Mouse (Mus musculus) left cerebral cortex, adult 8-10 months (tissue): ENCODE results near the gene Cyb5rl. TPM values are rescaled to one million over a fixed set of nuclear protein-coding genes. Genes with fewer than 3 reads are reported as not detected.
"Not testable (repeated sequence)": the region's sequence is repeated elsewhere in the genome, so short reads cannot be mapped to it uniquely, and the experiment has no call there.

Source experiments
- DNase-seq, 2 experiments: peaks; one replicate each; pipeline ENCODE4 v3.0.0; 2022; ENCODE audit warnings: low spot score in 2 of 2
- total RNA-seq, 4 experiments: library from RNA; stranded (reverse); gene quantifications; 2 replicates each; pipeline ENCODE4 v1.2.4; 2022

Cyb5rl gene
- total RNA-seq, 4 experiments from 2014 or later, result 5.8 to 9.8 (median 7.2) TPM

GRCm38 (mm10) chr4:107109181-107109580, 42.4 kb downstream of the Cyb5rl start:
- not testable (repeated sequence) for DNase-seq

DNA sequence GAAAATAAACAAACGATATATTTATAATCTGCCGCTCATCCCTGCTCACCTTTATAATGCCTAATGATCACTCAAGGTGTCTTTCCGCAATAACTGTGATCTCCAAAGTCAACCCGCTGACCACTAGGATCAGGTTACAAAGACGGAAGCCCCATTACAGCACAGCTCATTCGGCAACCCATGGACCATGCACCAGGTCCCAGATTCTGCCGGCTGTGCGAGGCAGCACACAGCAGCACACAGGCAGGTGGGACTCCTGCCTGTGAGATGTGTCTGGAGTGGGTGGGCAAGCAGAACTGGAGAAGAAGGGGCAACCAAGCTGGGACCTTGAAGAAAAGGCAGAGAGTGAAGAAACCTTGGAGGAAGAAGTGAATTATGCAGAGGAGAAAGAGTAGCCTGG, 47.5 kb downstream of the Cyb5rl start:
- DNase-seq, result no peak

- DNase-seq, result no peak
These were observed 51.1 kb downstream of the Cyb5rl start for GRCm38 (mm10) chr4:107117741-107118385.

DNA sequence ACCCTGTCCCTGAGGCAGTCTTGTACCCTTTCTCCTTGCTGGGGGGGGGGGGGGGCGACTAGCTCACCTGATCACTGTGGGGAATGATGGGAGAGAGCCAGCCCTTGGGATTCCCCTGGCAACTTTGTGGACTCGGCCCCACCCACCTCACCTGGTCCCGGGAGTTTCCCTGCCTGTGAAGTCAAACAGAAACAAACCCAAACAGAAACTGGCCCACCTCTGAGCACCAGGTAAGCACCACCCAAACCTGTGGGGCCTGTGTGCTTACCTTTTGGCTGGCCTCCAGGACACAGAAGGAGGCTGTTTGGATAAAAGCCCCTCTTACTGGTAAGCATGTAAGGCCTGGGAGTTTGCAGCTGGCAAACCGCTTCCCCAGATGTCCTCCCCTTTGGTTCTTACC, 52.3 kb downstream of the Cyb5rl start:
- DNase-seq, result no peak

GRCm38 (mm10) chr4:107120676-107121075, 53.9 kb downstream of the Cyb5rl start:
- DNase-seq, result no peak

- no peak for DNase-seq
These were observed 54.6 kb downstream of the Cyb5rl start for GRCm38 (mm10) chr4:107121165-107121943.

- peak in 1 of 2 experiments; percentile 50 for DNase-seq
These were observed 57.6 kb downstream of the Cyb5rl start for GRCm38 (mm10) chr4:107124376-107124775.

DNA sequence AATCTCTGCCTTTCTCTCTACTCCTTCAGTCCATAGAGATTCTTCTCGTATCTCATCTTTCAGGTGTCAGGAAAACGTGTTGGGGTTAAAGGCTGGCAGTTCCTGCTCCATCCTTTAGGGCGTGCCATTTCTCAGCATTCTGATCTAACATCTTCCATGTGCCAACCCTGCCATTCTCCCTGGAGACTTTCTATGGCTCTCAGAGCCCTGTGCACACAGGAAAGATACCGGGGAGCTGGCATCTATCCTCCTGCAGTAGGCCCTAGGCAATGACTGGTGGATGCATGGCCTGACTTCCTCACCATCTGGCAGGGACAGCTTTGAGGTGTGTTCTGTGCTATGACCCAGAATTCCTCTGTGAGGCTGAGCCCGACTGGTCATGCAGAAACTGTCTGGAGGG, 58.3 kb downstream of the Cyb5rl start:
- DNase-seq, result no peak

GRCm38 (mm10) chr4:107126389-107126788, 59.6 kb downstream of the Cyb5rl start:
- no peak for DNase-seq

DNA sequence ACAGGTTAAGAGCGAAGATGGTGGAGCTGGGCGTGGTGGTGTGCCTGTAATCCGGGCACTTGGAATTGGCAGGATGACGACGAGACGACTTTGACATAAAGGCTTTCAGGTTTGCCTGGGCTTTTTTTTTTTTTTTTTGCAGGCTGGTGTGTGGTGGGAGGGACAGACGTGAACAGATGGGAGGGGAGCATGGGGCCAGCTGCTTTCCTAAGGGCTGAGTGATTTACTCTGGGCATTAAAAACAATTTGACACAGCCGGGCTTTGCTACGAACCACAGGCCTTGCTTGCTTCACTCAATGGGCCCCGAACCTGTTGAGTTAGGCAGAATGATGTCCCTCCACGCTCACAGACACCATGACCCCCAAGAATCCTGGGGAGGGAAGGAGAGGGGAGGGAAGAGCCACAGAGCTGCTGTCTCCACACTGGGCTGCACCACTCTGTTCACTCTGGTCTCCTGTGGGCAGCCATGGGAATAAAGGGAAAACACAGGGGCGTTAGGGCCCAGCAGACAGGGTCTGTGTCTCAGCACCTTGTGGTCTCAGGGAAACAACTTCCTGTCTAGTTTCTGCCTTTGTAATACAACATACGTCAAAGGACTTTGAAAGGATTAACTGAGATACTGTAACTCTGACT, 60.2 kb downstream of the Cyb5rl start:
- DNase-seq, result no peak

DNA sequence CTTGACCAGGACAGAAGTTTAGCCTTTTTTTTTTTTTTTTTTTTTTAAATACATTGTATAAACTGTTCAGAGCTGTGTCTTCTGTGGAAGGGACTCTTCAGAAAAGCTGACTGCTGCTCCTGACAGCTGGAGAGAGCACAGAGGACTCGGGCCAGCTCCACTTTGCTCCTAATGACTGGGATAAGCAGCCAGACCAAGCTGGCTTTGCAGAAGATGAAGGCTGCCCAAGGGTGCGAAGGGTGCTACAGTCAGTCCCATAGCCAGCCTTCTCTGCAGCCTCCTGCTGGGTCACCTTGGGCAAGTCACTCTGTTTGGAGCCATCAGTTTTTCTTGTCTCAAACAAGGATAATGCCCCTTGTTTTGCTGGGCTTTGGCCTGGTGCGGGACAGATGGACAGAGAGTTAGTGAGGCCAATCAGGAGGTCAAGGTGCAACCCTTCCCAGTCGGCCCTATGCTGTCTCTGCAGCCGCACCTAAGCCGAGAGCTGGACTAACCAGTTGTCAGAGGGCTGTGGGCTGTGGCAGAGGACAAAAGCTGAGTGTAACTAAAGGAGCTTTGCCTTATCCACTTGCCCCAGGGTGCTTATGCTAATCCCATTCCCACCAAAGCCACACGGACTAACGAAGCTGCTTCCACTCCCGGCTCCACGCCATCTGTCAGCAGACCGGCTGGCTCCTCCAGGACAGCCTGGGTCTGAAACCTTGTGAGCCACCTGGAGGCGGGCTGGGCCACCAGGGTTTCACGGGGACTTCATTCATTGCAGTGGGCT, 61.3 kb downstream of the Cyb5rl start:
- DNase-seq, result no peak

GRCm38 (mm10) chr4:107129373-107129772, 62.6 kb downstream of the Cyb5rl start:
- no peak for DNase-seq

DNA sequence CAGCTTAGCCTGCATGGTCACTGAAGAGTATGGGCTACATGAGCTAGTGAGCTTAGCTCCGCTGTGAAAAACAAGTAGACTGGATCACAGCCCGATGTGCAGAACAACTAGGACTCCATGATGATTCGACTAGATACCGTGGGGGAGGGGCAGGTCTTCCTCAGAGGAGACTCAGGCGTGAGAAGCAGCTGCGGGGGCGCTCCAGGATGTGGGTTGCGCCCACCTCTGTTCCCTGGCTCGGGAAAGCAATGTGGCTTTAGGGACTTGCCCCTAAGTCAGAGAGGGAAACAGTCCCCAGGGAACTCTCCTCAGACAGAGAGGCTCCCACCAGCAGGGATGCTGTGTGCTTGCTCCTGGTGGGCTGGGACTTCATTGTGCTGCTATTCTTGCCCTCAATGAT, 63.7 kb downstream of the Cyb5rl start:
- peak in 1 of 2 experiments; percentile 30 for DNase-seq

- no peak for DNase-seq
These were observed 68.1 kb downstream of the Cyb5rl start for GRCm38 (mm10) chr4:107134891-107135290.

- DNase-seq, result no peak
These were observed 68.9 kb downstream of the Cyb5rl start for GRCm38 (mm10) chr4:107135663-107136062.

DNA sequence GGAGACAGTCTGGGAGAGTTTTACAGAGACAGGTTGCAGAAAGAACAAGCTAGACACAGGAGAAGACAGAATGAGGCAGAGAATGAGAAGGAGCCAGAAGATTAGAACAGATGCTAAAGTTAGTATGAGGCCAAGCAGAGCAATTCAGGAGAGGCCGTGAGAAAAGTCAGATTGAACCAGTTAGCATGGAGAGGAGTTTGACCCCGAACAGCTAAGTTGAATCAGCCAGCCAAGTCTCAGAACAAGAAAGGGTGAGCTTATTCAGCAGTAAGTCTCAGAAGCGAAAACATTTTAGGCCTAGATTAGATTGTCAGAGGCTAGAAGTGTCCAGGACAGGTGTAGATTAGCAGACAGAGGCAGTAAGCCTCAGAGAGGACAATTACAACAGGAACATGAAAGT, 69.7 kb downstream of the Cyb5rl start:
- DNase-seq, result no peak

Other genes with a start within 250 kb of the Cyb5rl start
- gene Ssbp3, start 156.3 kb upstream of the Cyb5rl start, total RNA-seq, result 100 to 1,000 TPM; 171 to 199 (median 187) TPM
- gene Mrpl37, start 120 bp upstream of the Cyb5rl start, total RNA-seq, result 10 to 100 TPM; 53.4 to 58.6 (median 58.2) TPM
- gene Cdcp2, start 29.9 kb downstream of the Cyb5rl start, total RNA-seq, result not detected
- 100 to 1,000 TPM; 208 to 241 (median 220) TPM for gene Tmem59, start 111.4 kb downstream of the Cyb5rl start, total RNA-seq
- gene Tceanc2, start 112.1 kb downstream of the Cyb5rl start, total RNA-seq, result 10 to 100 TPM; 14.5 to 18.5 (median 15.6) TPM
- under 1 TPM in 1 of 4 experiments, not detected in 3; 0.32 TPM for gene Ldlrad1, start 142.2 kb downstream of the Cyb5rl start, total RNA-seq
- 10 to 100 TPM; 22.6 to 33.0 (median 28.7) TPM for gene Lrrc42, start 186.5 kb downstream of the Cyb5rl start, total RNA-seq
- 10 to 100 TPM; 14.2 to 20.6 (median 19.4) TPM for gene Hspb11, start 186.6 kb downstream of the Cyb5rl start, total RNA-seq
- gene Dio1, start 240.2 kb downstream of the Cyb5rl start, total RNA-seq, result not detected
- gene Yipf1, start 247.4 kb downstream of the Cyb5rl start, total RNA-seq, result 10 to 100 TPM; 42.8 to 52.1 (median 45.8) TPM